Mouse (Mus musculus): ENCODE measurements around the gene Ubxn7.
"Not testable (repeated sequence)": the region's sequence is repeated elsewhere in the genome, so short reads cannot be mapped to it uniquely, and the experiment has no call there.

The Ubxn7 gene

DNA sequence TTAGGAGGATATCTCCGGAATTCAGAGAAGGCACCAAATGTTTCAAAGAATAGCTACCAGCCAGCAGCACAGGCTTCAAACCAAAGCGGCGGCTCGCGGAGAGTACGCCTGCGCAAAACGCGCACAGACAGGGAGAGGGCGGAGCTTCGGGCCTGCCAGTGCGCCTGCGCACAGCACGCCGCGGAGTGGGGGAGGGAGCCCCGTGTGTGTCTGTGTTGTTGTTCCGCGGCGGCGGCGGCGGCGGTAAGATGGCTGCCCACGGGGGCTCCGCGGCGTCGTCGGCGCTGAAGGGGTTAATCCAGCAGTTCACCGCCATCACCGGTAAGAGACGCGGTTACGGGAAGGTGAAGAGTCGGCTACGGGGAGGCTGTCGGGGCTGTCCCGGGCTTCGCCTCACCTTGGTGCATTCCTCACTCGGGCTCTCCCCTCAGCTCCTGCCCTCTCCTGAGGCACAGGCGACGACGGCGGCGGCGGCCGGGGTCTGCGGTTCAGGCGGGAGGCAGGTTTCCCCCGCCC is at the start of gene Ubxn7:
TSS of gene Ubxn7 (plus strand) at position 218 of the 516 bp plus-strand sequence.
- peak; percentile 98 for DNase-seq (ENCODE audit: low read depth)

DNA sequence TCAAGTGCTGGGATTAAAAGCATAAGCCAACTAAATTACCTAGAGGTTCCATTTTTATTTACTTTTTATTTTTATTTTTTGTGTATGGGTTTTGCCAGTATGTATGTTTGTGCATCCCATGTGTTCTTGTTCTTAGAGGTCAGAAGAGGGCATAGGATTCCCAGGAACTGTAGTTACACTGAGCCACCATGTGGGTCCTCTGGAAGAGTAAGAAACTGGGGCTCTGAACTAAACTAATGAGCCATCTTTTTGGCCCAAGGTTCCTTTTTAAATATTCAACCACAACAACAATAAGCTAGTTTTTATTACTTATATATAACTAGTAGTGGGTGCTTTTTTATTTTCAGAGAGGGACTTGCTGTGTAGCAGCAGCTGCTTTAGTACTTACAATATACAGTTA is 49.4 kb upstream of the Ubxn7 start:
- DNase-seq (ENCODE audit: low read depth), result no peak

DNA sequence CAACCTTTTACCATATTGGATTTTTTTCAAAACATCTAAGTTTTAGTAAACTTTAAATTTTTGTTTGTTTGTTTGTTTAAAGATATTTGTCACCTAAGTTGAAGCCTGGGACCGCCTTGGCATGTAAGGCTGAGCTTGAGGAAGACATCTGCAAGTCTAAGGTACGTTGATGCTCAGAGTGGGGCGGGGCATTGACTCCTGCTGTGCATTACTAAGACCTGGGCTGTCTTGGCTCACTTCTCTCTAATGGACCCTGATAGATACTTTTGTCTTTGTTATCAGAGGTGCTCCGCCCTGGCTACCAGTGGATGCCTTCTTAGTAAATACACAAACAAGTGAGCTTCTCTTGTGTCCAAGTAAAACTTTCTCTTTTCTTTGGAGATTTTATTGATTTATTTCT is 40.2 kb upstream of the Ubxn7 start:
- DNase-seq (ENCODE audit: low read depth), result no peak

DNA sequence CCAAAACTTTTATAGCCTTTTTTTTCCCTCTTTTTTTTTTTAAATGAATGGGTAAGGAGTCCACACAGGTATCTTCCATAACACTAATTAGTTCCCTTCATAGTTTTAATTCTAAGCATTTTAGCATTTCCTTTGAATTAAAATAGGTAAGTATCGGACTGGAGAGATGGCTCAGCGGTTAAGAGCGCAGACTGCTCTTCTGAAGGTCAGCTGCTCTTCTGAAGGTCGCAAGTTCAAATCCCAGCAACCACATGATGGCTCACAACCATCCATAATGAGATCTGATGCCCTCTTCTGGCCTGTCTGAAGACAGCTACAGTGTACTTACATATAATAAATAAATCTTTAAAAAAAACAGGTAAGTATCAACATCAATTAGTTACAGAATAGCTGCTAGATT is 32.4 kb upstream of the Ubxn7 start:
- not testable (repeated sequence) for DNase-seq (ENCODE audit: low read depth)

- DNase-seq (ENCODE audit: low read depth), result no peak
These were observed 29.0 kb upstream of the Ubxn7 start for GRCm38 (mm10) chr16:32303046-32303445.

GRCm38 (mm10) chr16:32303886-32304285 is 28.2 kb upstream of the Ubxn7 start:
- DNase-seq (ENCODE audit: low read depth), result no peak

- DNase-seq (ENCODE audit: low read depth), result no peak
These were observed 20.1 kb upstream of the Ubxn7 start for GRCm38 (mm10) chr16:32311970-32312369.

DNA sequence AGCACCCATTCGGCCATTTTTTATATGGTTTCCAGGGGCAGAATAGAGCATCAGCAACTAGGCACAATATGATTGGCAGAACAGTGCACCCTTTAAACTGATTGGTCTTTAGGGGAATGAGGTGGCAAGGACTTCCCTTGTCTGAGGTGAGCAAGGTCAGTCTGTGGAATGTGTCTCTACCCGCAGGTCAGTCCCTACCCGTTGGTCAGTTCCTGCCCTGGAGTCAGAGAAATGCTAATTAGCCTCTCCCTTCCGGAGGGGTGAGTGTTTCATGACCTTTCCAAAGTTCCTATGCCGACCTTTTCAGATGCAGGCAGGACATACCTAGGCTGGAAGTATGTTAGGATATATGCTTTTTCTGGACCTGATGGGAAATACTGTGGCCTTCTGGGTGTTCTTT is 19.7 kb upstream of the Ubxn7 start:
- no peak for DNase-seq (ENCODE audit: low read depth)

GRCm38 (mm10) chr16:32312859-32313258 is 19.2 kb upstream of the Ubxn7 start:
- no peak for DNase-seq (ENCODE audit: low read depth)

DNA sequence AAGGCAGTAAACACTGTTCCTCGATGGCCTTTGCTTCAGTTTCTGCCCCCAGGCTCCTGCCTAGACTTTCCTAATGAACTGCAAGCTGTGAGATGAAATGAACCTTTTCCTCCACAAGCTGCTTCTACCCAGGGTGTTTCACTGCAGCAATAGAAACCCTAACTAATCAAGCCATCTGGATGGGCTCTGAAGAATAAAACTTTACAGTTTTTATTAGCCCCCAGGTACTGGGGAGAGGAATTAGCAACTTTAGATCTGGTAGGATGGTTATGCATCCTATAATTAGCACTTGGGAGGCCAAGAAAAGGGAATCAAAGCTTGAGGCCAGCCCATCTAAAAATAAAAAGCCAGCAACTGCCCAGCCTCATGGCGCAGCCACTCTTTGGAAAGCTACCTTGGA is 15.5 kb upstream of the Ubxn7 start:
- DNase-seq (ENCODE audit: low read depth), result no peak

DNA sequence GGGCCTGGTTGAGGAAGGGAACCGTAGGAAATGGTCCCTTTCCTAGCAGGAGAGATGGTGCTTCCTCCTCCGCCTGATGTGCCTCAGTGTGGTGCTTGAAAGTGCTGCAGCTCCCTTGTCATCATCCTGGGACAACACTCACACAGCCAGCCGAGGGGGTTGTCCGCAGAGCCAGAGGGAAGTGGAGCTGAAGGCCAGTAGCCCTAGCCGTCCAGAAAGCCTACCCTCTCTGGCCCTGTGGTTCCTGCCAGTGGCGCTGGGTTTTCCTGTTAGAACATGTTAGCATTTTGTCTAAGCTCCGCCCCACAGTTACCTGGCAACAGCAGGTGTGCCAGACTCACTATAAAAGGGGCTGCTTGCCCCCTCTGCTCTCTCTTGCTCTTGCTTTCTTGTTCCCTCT is 8.1 kb upstream of the Ubxn7 start:
- DNase-seq (ENCODE audit: low read depth), result no peak

GRCm38 (mm10) chr16:32330876-32331670 is 984 bp upstream of the Ubxn7 start:
- peak; percentile 15 for DNase-seq (ENCODE audit: low read depth)

- peak; percentile 77 for DNase-seq (ENCODE audit: low read depth)
These were observed 777 bp downstream of the Ubxn7 start for GRCm38 (mm10) chr16:32332556-32333511.

GRCm38 (mm10) chr16:32335146-32335545 is 3.1 kb downstream of the Ubxn7 start:
- DNase-seq (ENCODE audit: low read depth), result no peak

GRCm38 (mm10) chr16:32336026-32336780 is 4.1 kb downstream of the Ubxn7 start:
- DNase-seq (ENCODE audit: low read depth), result no peak

- DNase-seq (ENCODE audit: low read depth), result no peak
These were observed 4.9 kb downstream of the Ubxn7 start for GRCm38 (mm10) chr16:32337001-32337400.

GRCm38 (mm10) chr16:32340451-32340850 is 8.4 kb downstream of the Ubxn7 start:
- peak; percentile 34 for DNase-seq (ENCODE audit: low read depth)

GRCm38 (mm10) chr16:32345521-32345920 is 13.5 kb downstream of the Ubxn7 start:
- DNase-seq (ENCODE audit: low read depth), result peak; percentile 33

- no peak for DNase-seq (ENCODE audit: low read depth)
These were observed 18.7 kb downstream of the Ubxn7 start for GRCm38 (mm10) chr16:32350776-32351175.

DNA sequence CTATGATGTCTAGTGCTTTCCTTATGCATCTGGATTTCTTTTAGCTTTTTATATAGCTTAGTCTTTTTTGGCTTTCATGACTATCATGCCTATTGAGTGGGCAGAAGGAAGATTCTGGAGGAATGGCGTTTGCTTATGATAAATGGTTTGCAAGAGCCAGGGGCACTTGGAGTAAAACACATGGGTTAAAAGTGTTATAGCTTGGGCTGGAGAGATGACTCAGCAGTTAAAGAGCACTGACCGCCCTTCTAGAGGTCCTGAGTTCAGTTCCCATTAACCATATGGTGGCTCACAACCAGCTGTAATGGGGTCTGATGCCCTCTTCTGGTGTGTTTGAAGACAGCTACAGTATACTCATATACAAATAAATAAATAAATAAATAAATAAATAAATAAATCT is 31.5 kb downstream of the Ubxn7 start:
- no peak for DNase-seq (ENCODE audit: low read depth)

- DNase-seq (ENCODE audit: low read depth), result peak; percentile 37
These were observed 39.3 kb downstream of the Ubxn7 start for GRCm38 (mm10) chr16:32371351-32371750.

GRCm38 (mm10) chr16:32379575-32379974 is 47.5 kb downstream of the Ubxn7 start:
- no peak for DNase-seq (ENCODE audit: low read depth)
